Mouse (Mus musculus) brain, embryonic 14.5 days (tissue): ENCODE data around the gene Piwil4.

Experiments
- CTCF ChIP-seq: fragments of 200-500 bp; IDR thresholded peaks from 2 replicates; pipeline ENCODE4 v1.5.1; 2012; ENCODE audit warnings: inconsistent platforms, mild to moderate bottlenecking, moderate library complexity, borderline replicate concordance; ENCODE audit not compliant: insufficient read depth, insufficient read length; ENCODE audit errors: extremely low read depth
- POLR2A ChIP-seq: fragments of 200-500 bp; IDR thresholded peaks from 2 replicates; pipeline ENCODE4 v1.6.1; 2012; ENCODE audit warnings: mild to moderate bottlenecking, inconsistent platforms, borderline replicate concordance; ENCODE audit not compliant: poor library complexity, insufficient read depth, insufficient read length, severe bottlenecking; ENCODE audit errors: extremely low read depth

GRCm38 (mm10) chr9:14750901-14751502 is 10.5 kb upstream of the Piwil4 start:
- TF ChIP-seq POLR2A (no peak), CTCF (no peak)
